Mouse (Mus musculus): Measurements from ENCODE around the gene Ptprd.

- no peak for TF ChIP-seq CTCF (IDR thresholded peaks at IDR 0.05; ENCODE audit: low read depth)
- TF ChIP-seq EP300 (optimal IDR thresholded peaks at IDR 0.05): no peak
Measured at GRCm38 (mm10) chr4:76327346-76327745, 1884.4 kb downstream of the Ptprd start.

Data from stomach, postnatal 0 days (tissue).